Mouse (Mus musculus) heart, adult 2 months (tissue): ENCODE results near the gene Mcoln2. TPM values are rescaled to one million over a fixed set of nuclear protein-coding genes. Genes with fewer than 3 reads are reported as not detected.

Source experiments
- DNase-seq, 2 experiments: peaks; one replicate each; pipeline ENCODE4 v3.0.0; 2021
- H3K27ac ChIP-seq: fragments of 200-600 bp; 2 replicates; pipeline ENCODE4 v1.8.1; 2022
- H3K27me3 ChIP-seq: fragments of 200-500 bp; 2 replicates; pipeline ENCODE4 v1.6.1; 2012; ENCODE audit warnings: mild to moderate bottlenecking, low read length, inconsistent platforms, mixed read lengths; ENCODE audit not compliant: control insufficient read depth, insufficient read depth
- H3K36me3 ChIP-seq: fragments of 200-500 bp; 2 replicates; pipeline ENCODE4 v1.6.1; 2012; ENCODE audit warnings: low read length, inconsistent platforms; ENCODE audit not compliant: control insufficient read depth, insufficient read depth
- H3K4me1 ChIP-seq: fragments of 200-500 bp; 2 replicates; pipeline ENCODE4 v1.6.1; 2011; ENCODE audit warnings: low read length; ENCODE audit not compliant: control insufficient read depth, insufficient read depth
- H3K4me3 ChIP-seq: fragments of 200-600 bp; 2 replicates; pipeline ENCODE4 v1.8.1; 2022
- H3K79me2 ChIP-seq: fragments of 200-500 bp; replicated peaks from 2 replicates; pipeline ENCODE4 v1.6.1; 2012; ENCODE audit warnings: mild to moderate bottlenecking, inconsistent platforms, low read length, moderate library complexity, mixed read lengths; ENCODE audit not compliant: control insufficient read depth, insufficient read depth
- H3K9ac ChIP-seq: fragments of 200-500 bp; 2 replicates; pipeline ENCODE4 v1.6.1; 2012; ENCODE audit warnings: low read depth, mild to moderate bottlenecking, control low read depth, inconsistent platforms, low read length, mixed read lengths
- CTCF ChIP-seq: fragments of 200-600 bp; IDR thresholded peaks from 2 replicates; pipeline ENCODE4 v1.8.1; 2022; ENCODE audit warnings: antibody characterized with exemption, mild to moderate bottlenecking, moderate library complexity
- EP300 ChIP-seq: fragments of 200-500 bp; IDR thresholded peaks from 2 replicates; pipeline ENCODE4 v1.6.1; 2011; ENCODE audit warnings: low read depth, low read length, control low read depth; ENCODE audit not compliant: insufficient read depth
- POLR2A ChIP-seq: fragments of 200-500 bp; IDR thresholded peaks from 2 replicates; pipeline ENCODE4 v1.6.1; 2011; ENCODE audit warnings: mild to moderate bottlenecking, low read depth, low read length, control low read depth; ENCODE audit not compliant: insufficient read depth
- WGBS: fragments of 180-500 bp; shearing (Covaris S2); methylation state at CpG from one replicate; pipeline ENCODE4 v1.1.7; 2018; 5-methylcytosine and 5-hydroxymethylcytosine counted together
- intact Hi-C: fragments of 180-260 bp; cut with DNase I; formaldehyde crosslinking; loops from one replicate; pipeline ENCODE4 v1.15.1; 2025
- polyA plus RNA-seq: library from polyadenylated mRNA; depleted of rRNA; stranded (reverse); fragments of >200 nt; gene quantifications from 2 replicates; pipeline ENCODE4 v1.2.3, GENCODE M21; 2012
- total RNA-seq, 2 experiments: library from RNA; stranded (reverse); gene quantifications; 2 replicates each; pipeline ENCODE4 v1.2.3; 2021

The Mcoln2 gene
- total and polyA plus RNA-seq, 3 experiments = 0.18 to 0.41 TPM; not detected in 1

GRCm38 (mm10) chr3:146196301-146196700 is 46.7 kb downstream of the Mcoln2 start:
- Histone ChIP-seq H3K27me3 (no peaks in the 10 kb centered on the region), H3K79me2 (no peaks in the 10 kb centered on the region), H3K27ac (no peak overlapping the region), H3K4me1 (peaks cover 2% of the 10 kb centered on the region), H3K36me3 (no peaks in the 10 kb centered on the region), H3K4me3 (no peak overlapping the region), H3K9ac (no peak overlapping the region)
- DNase-seq = no peak
- WGBS = 40% methylated on average over 6 of the region's 6 CpGs
- intact Hi-C loops = no loop called here
- TF ChIP-seq CTCF (no peak), EP300 (no peak), POLR2A (no peak)

GRCm38 (mm10) chr3:146196780-146197743 is 47.4 kb downstream of the Mcoln2 start:
- TF ChIP-seq POLR2A = no peak
- no peak for TF ChIP-seq CTCF
- TF ChIP-seq EP300 = no peak
- 68% methylated on average over 17 of the region's 17 CpGs for WGBS
- intact Hi-C loops = no loop called here
- Histone ChIP-seq H3K79me2 (no peaks in the 10 kb centered on the region), H3K9ac (no peak overlapping the region), H3K27ac (no peak overlapping the region), H3K4me1 (peaks cover 2% of the 10 kb centered on the region), H3K4me3 (no peak overlapping the region), H3K36me3 (no peaks in the 10 kb centered on the region), H3K27me3 (no peaks in the 10 kb centered on the region)
- DNase-seq = peak in 1 of 2 experiments; percentile 27

- no peaks in the 10 kb centered on the region for H3K27me3 ChIP-seq
- no peak overlapping the region for H3K9ac ChIP-seq
- no peak overlapping the region for H3K27ac ChIP-seq
- intact Hi-C loops = no loop called here
- no peak for DNase-seq
- peaks cover 2% of the 10 kb centered on the region for H3K4me1 ChIP-seq
- no peaks in the 10 kb centered on the region for H3K36me3 ChIP-seq
- TF ChIP-seq POLR2A (no peak), CTCF (no peak), EP300 (no peak)
- WGBS = 60% methylated on average over 12 of the region's 12 CpGs
- no peak overlapping the region for H3K4me3 ChIP-seq
- no peaks in the 10 kb centered on the region for H3K79me2 ChIP-seq
Observed at GRCm38 (mm10) chr3:146197785-146198184, 48.2 kb downstream of the Mcoln2 start.

- Histone ChIP-seq H3K9ac (no peak overlapping the region), H3K4me3 (no peak overlapping the region), H3K79me2 (no peaks in the 10 kb centered on the region), H3K27me3 (no peaks in the 10 kb centered on the region), H3K36me3 (no peaks in the 10 kb centered on the region), H3K4me1 (peaks cover 2% of the 10 kb centered on the region), H3K27ac (no peak overlapping the region)
- DNase-seq = no peak
- intact Hi-C loops = no loop called here
- 77% methylated on average over 11 of the region's 11 CpGs for WGBS
- no peak for TF ChIP-seq EP300
Observed at GRCm38 (mm10) chr3:146198803-146199481, 49.3 kb downstream of the Mcoln2 start.

GRCm38 (mm10) chr3:146199486-146199885 is 49.9 kb downstream of the Mcoln2 start:
- no peak overlapping the region for H3K9ac ChIP-seq
- intact Hi-C loops = no loop called here
- H3K4me1 ChIP-seq = peaks cover 2% of the 10 kb centered on the region

GRCm38 (mm10) chr3:146204375-146204774 is 54.7 kb downstream of the Mcoln2 start:
- H3K36me3 ChIP-seq = no peaks in the 10 kb centered on the region
- H3K9ac ChIP-seq = no peak overlapping the region
- WGBS = 18% methylated on average over 2 of the region's 2 CpGs
- H3K79me2 ChIP-seq = no peaks in the 10 kb centered on the region
- intact Hi-C loops = no loop called here
- no peaks in the 10 kb centered on the region for H3K27me3 ChIP-seq
- DNase-seq = no peak
- H3K4me3 ChIP-seq = no peak overlapping the region
- H3K4me1 ChIP-seq = peaks cover 1% of the 10 kb centered on the region; the same call in 1 of the 2 replicates
- TF ChIP-seq POLR2A = no peak
- no peak for TF ChIP-seq CTCF
- no peak for TF ChIP-seq EP300
- no peak overlapping the region for H3K27ac ChIP-seq

More at GRCm38 (mm10) chr3:146199486-146199885, 49.9 kb downstream of the Mcoln2 start:
- 67% methylated on average over 3 of the region's 3 CpGs for WGBS
- Histone ChIP-seq H3K27ac (no peak overlapping the region), H3K36me3 (no peaks in the 10 kb centered on the region), H3K79me2 (no peaks in the 10 kb centered on the region), H3K4me3 (no peak overlapping the region), H3K27me3 (no peaks in the 10 kb centered on the region)
- TF ChIP-seq CTCF (no peak), EP300 (no peak), POLR2A (no peak)
- DNase-seq = no peak
